Mouse (Mus musculus): ENCODE results near the gene Ptpre. TPM values are rescaled to one million over a fixed set of nuclear protein-coding genes. Genes with fewer than 3 reads are reported as not detected.

The Ptpre gene
- total and polyA plus RNA-seq, 3 experiments, result 2.3 to 6.9 (median 3.7) TPM

GRCm38 (mm10) chr7:135568550-135568949 lies 31.3 kb downstream of the Ptpre start:
- TF ChIP-seq UBTF (IDR thresholded peaks at IDR 0.05; ENCODE audit: low read depth, low read length) (no peak), MAFK (IDR thresholded peaks at IDR 0.05; ENCODE audit: insufficient replicate concordance, low read length) (no peak), PAX5 (IDR thresholded peaks at IDR 0.05; ENCODE audit: low read length) (no peak), SMC3 (IDR thresholded peaks at IDR 0.05; ENCODE audit: low read depth, low read length) (no peak), E2F4 (IDR thresholded peaks at IDR 0.05; ENCODE audit: insufficient replicate concordance, low read depth, low read length) (no peak), MAZ (IDR thresholded peaks at IDR 0.05; ENCODE audit: low read depth, low read length) (no peak), HCFC1 (IDR thresholded peaks at IDR 0.05; ENCODE audit: low read depth, low read length) (no peak), POLR2A (IDR thresholded peaks at IDR 0.05; ENCODE audit: low read depth, low read length) (no peak), CHD1 (IDR thresholded peaks at IDR 0.05; ENCODE audit: low read depth, low read length) (no peak), NRF1 (IDR thresholded peaks at IDR 0.05; ENCODE audit: low read depth, low read length) (no peak), RAD21 (IDR thresholded peaks at IDR 0.05; ENCODE audit: low read depth, low read length) (no peak)
- in situ Hi-C loops (cut with MboI; ENCODE audit: low pct_ligation_motif_present, low pct_unique_long_range_greater_than_20kb, low sequenced_read_pairs), result no loop called here
- Histone ChIP-seq H3K27me3 (replicated peaks) (no peaks in the 10 kb centered on the region), H3K27ac (ENCODE audit: insufficient read depth, low read depth) (no peak overlapping the region), H3K9ac (ENCODE audit: insufficient read depth, low read depth) (no peak overlapping the region), H3K36me3 (replicated peaks in 1 of 2; ENCODE audit: control insufficient read depth in 1 of 2, insufficient read depth in 1 of 2, low read length in 1 of 2) (no peaks in the 10 kb centered on the region), H3K4me1 (ENCODE audit: control insufficient read depth in 1 of 2, insufficient read depth in 2 of 2) (no peaks in the 10 kb centered on the region), H3K4me2 (ENCODE audit: insufficient read depth, low read depth, poor library complexity, severe bottlenecking) (no peak overlapping the region), H3K4me3 (replicated peaks in 1 of 3; ENCODE audit: low read depth in 2 of 3, low read length in 2 of 3, poor library complexity in 1 of 3) (no peak overlapping the region), H3K79me2 (replicated peaks; ENCODE audit: control insufficient read depth, extremely low read depth, insufficient read depth, poor library complexity, severe bottlenecking) (no peaks in the 10 kb centered on the region), H3K9me3 (replicated peaks; ENCODE audit: low read length) (no peaks in the 10 kb centered on the region)
- dilution Hi-C loops (cut with MboI; ENCODE audit: extremely low pct_ligation_motif_present, extremely low pct_unique_long_range_greater_than_20kb, low sequenced_read_pairs), result no loop called here
- no peak for DNase-seq (ENCODE audit: extremely low read depth)

DNA sequence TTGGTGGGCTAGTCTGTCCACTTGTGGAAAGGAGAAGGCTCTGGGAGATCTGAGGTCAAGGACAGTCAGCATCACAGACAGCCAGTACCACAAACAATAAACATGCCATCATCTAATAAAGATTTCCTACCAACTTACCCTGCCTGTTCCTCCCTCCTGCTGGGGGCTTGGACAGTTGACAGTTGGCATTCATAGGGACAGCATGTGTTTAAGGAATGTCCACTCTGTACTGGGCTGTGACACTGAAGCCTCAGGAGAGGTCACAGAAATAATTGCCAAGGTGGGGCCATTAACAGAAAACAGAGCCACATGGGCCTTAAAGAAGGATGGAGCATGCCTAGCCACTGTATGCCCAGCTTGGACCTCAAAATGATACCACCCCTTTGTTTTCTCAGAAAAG lies 34.1 kb downstream of the Ptpre start:
- in situ Hi-C loops (cut with MboI; ENCODE audit: low pct_ligation_motif_present, low pct_unique_long_range_greater_than_20kb, low sequenced_read_pairs), result no loop called here
- dilution Hi-C loops (cut with MboI; ENCODE audit: extremely low pct_ligation_motif_present, extremely low pct_unique_long_range_greater_than_20kb, low sequenced_read_pairs), result no loop called here
- no peak overlapping the region for H3K4me3 ChIP-seq (replicated peaks in 1 of 3; ENCODE audit: low read depth in 2 of 3, low read length in 2 of 3, poor library complexity in 1 of 3)
- no peak overlapping the region for H3K9ac ChIP-seq (ENCODE audit: insufficient read depth, low read depth)
- no peaks in the 10 kb centered on the region for H3K4me1 ChIP-seq (ENCODE audit: control insufficient read depth in 1 of 2, insufficient read depth in 2 of 2)
- H3K4me2 ChIP-seq (ENCODE audit: insufficient read depth, low read depth, poor library complexity, severe bottlenecking), result no peak overlapping the region
- no peaks in the 10 kb centered on the region for H3K9me3 ChIP-seq (replicated peaks; ENCODE audit: low read length)
- no peak for TF ChIP-seq CTCF (conservative IDR thresholded peaks at IDR 0.05 in 1 of 2, IDR thresholded peaks at IDR 0.05 in 1 of 2; ENCODE audit: low read depth in 2 of 2, low read length in 2 of 2)
- TF ChIP-seq CHD1 (IDR thresholded peaks at IDR 0.05; ENCODE audit: low read depth, low read length), result no peak
- no peaks in the 10 kb centered on the region for H3K27me3 ChIP-seq (replicated peaks)
- H3K27ac ChIP-seq (ENCODE audit: insufficient read depth, low read depth), result no peak overlapping the region
- no peaks in the 10 kb centered on the region for H3K79me2 ChIP-seq (replicated peaks; ENCODE audit: control insufficient read depth, extremely low read depth, insufficient read depth, poor library complexity, severe bottlenecking)
- DNase-seq (ENCODE audit: extremely low read depth), result no peak
- H3K36me3 ChIP-seq (replicated peaks in 1 of 2; ENCODE audit: control insufficient read depth in 1 of 2, insufficient read depth in 1 of 2, low read length in 1 of 2), result no peaks in the 10 kb centered on the region

GRCm38 (mm10) chr7:135571951-135572559 lies 34.8 kb downstream of the Ptpre start:
- Histone ChIP-seq H3K4me2 (ENCODE audit: insufficient read depth, low read depth, poor library complexity, severe bottlenecking) (no peak overlapping the region), H3K9ac (ENCODE audit: insufficient read depth, low read depth) (no peak overlapping the region), H3K27ac (ENCODE audit: insufficient read depth, low read depth) (no peak overlapping the region), H3K4me3 (replicated peaks in 1 of 3; ENCODE audit: low read depth in 2 of 3, low read length in 2 of 3, poor library complexity in 1 of 3) (no peak overlapping the region), H3K9me3 (replicated peaks; ENCODE audit: low read length) (no peaks in the 10 kb centered on the region), H3K36me3 (replicated peaks in 1 of 2; ENCODE audit: control insufficient read depth in 1 of 2, insufficient read depth in 1 of 2, low read length in 1 of 2) (no peaks in the 10 kb centered on the region), H3K79me2 (replicated peaks; ENCODE audit: control insufficient read depth, extremely low read depth, insufficient read depth, poor library complexity, severe bottlenecking) (no peaks in the 10 kb centered on the region), H3K4me1 (ENCODE audit: control insufficient read depth in 1 of 2, insufficient read depth in 2 of 2) (no peaks in the 10 kb centered on the region), H3K27me3 (replicated peaks) (no peaks in the 10 kb centered on the region)
- dilution Hi-C loops (cut with MboI; ENCODE audit: extremely low pct_ligation_motif_present, extremely low pct_unique_long_range_greater_than_20kb, low sequenced_read_pairs), result no loop called here
- TF ChIP-seq RAD21 (IDR thresholded peaks at IDR 0.05; ENCODE audit: low read depth, low read length) (no peak), MXI1 (IDR thresholded peaks at IDR 0.05; ENCODE audit: low read depth, low read length) (no peak), USF2 (conservative IDR thresholded peaks at IDR 0.05; ENCODE audit: low read depth, low read length) (no peak), ZMIZ1 (IDR thresholded peaks at IDR 0.05; ENCODE audit: low read depth, low read length) (no peak), ELF1 (IDR thresholded peaks at IDR 0.05; ENCODE audit: low read depth, low read length) (no peak), TCF12 (IDR thresholded peaks at IDR 0.05; ENCODE audit: low read depth, low read length) (no peak), IRF4 (IDR thresholded peaks at IDR 0.05; ENCODE audit: low read depth, low read length) (no peak), UBTF (IDR thresholded peaks at IDR 0.05; ENCODE audit: low read depth, low read length) (no peak), MYC (IDR thresholded peaks at IDR 0.05; ENCODE audit: low read depth, low read length) (no peak), POLR2A (IDR thresholded peaks at IDR 0.05; ENCODE audit: low read depth, low read length) (no peak), MAZ (IDR thresholded peaks at IDR 0.05; ENCODE audit: low read depth, low read length) (no peak), ZKSCAN1 (IDR thresholded peaks at IDR 0.05; ENCODE audit: borderline replicate concordance, low read depth, low read length) (no peak), CHD1 (IDR thresholded peaks at IDR 0.05; ENCODE audit: low read depth, low read length) (no peak), ZNF384 (IDR thresholded peaks at IDR 0.05; ENCODE audit: low read depth, low read length) (no peak), SIN3A (IDR thresholded peaks at IDR 0.05; ENCODE audit: low read length) (no peak), HCFC1 (IDR thresholded peaks at IDR 0.05; ENCODE audit: low read depth, low read length) (no peak), SMC3 (IDR thresholded peaks at IDR 0.05; ENCODE audit: low read depth, low read length) (no peak)
- in situ Hi-C loops (cut with MboI; ENCODE audit: low pct_ligation_motif_present, low pct_unique_long_range_greater_than_20kb, low sequenced_read_pairs), result no loop called here
- no peak for DNase-seq (ENCODE audit: extremely low read depth)
